In genomic region chr3:130172764-130173163, GRCm38 (mm10) we compare ENCODE assay signal across 12 mouse cellular contexts. TPM values are rescaled to one million over a fixed set of nuclear protein-coding genes. Genes with fewer than 3 reads are reported as not detected.
A peak's percentile ranks its signal among the peaks of the same experiment; 100 is the strongest.
DNase-seq lines count a peak whose midpoint lies in the region; ATAC-seq and TF ChIP-seq lines count a peak whose summit lies in the region.
"Had no signal": no experiment of that assay in that cellular context is flagged by ENCODE, and none has a peak within 500 bp of the region (broad histone marks: within the 10 kb centered on the region; RNA-seq: fewer than 3 reads in every experiment).

No protein-coding gene starts in this region.

- no peaks in the 10 kb centered on the region for H3K27me3 ChIP-seq in testis, adult 2 months (ENCODE audit: control insufficient read depth, insufficient read depth, low read length)
- no peaks in the 10 kb centered on the region for H3K27me3 ChIP-seq in heart, embryonic 14.5 days (ENCODE audit: control insufficient read depth, insufficient read depth, low read length)
- H3K27me3 ChIP-seq: liver, embryonic 12.5 days had no signal

- ATAC-seq in heart, embryonic 14.5 days (ENCODE audit: insufficient number of reproducible peaks, insufficient read depth, low FRiP score, low read depth): peak; percentile 56; the same call in 1 of the 2 replicates
- ATAC-seq: liver, embryonic 12.5 days had no signal

- no peak overlapping the region for H3K27ac ChIP-seq in testis, adult 2 months (ENCODE audit: control insufficient read depth, insufficient read depth, low read depth, low read length)
- peak overlapping the region; percentile 29 to 56; a peak in 2 of 4 replicates for H3K27ac ChIP-seq in heart, embryonic 14.5 days (replicated peaks in 1 of 2; ENCODE audit: control insufficient read depth in 1 of 2, insufficient read depth in 1 of 2, low read depth in 2 of 2, low read length in 2 of 2)
- H3K27ac ChIP-seq: liver, embryonic 12.5 days had no signal

- DNase-seq in testis, postnatal 10 days (ENCODE audit: low spot score): no peak
- DNase-seq in kidney, adult 8-10 months: peak; percentile 20 to 34
- DNase-seq in testis, postnatal 14 days (ENCODE audit: low spot score): peak; percentile 36
- no peak for DNase-seq in left cerebral cortex, adult 11 months (ENCODE audit: low spot score)
- no peak for DNase-seq in urinary bladder, postnatal 10 days (ENCODE audit: low spot score)
- DNase-seq in right cerebral cortex, postnatal 10 days (ENCODE audit: low spot score in 2 of 2): no peak
- DNase-seq: cerebellum, postnatal 25 days; layer of hippocampus, postnatal 36 days had no signal

- WGBS in heart, embryonic 14.5 days: 59% methylated on average over 17 of the region's 17 CpGs

- H3K4me2 ChIP-seq in heart, embryonic 14.5 days (ENCODE audit: low read length): peak overlapping the region; percentile 20
- H3K4me2 ChIP-seq: liver, embryonic 12.5 days had no signal

- H3K9me3 ChIP-seq in heart, embryonic 14.5 days (ENCODE audit: control insufficient read depth, low read length): no peaks in the 10 kb centered on the region
- H3K9me3 ChIP-seq: liver, embryonic 12.5 days had no signal

- no peak for TF ChIP-seq POLR2A in testis, adult 2 months (IDR thresholded peaks at IDR 0.05; ENCODE audit: control insufficient read depth, low read depth, low read length)

- peak overlapping the region; percentile 46 for H3K4me3 ChIP-seq in testis, adult 2 months (ENCODE audit: control insufficient read depth, low read depth, low read length)
- H3K4me3 ChIP-seq in heart, embryonic 14.5 days (ENCODE audit: control insufficient read depth in 1 of 2, insufficient read depth in 1 of 2, low read depth in 1 of 2, low read length in 2 of 2): no peak overlapping the region
- H3K4me3 ChIP-seq: erythroblast, embryonic 14.5 days; liver, embryonic 12.5 days had no signal

- no peak overlapping the region for H3K9ac ChIP-seq in heart, embryonic 14.5 days (ENCODE audit: low read length)
- H3K9ac ChIP-seq: liver, embryonic 12.5 days had no signal

- no peaks in the 10 kb centered on the region for H3K36me3 ChIP-seq in testis, adult 2 months (ENCODE audit: control insufficient read depth, insufficient read depth, low read length)
- H3K36me3 ChIP-seq in heart, embryonic 14.5 days (ENCODE audit: control insufficient read depth, insufficient read depth, low read length): no peaks in the 10 kb centered on the region
- H3K36me3 ChIP-seq: liver, embryonic 12.5 days had no signal

- TF ChIP-seq CTCF in testis, adult 2 months (IDR thresholded peaks at IDR 0.05; ENCODE audit: control insufficient read depth, insufficient read depth, insufficient replicate concordance, low read depth, low read length): no peak

- peaks cover 6% of the 10 kb centered on the region for H3K4me1 ChIP-seq in testis, adult 2 months (ENCODE audit: control insufficient read depth, insufficient read depth, low read length)
- peaks cover 0 to 3% of the 10 kb centered on the region in 2 experiments; a peak in 1 of 4 replicates for H3K4me1 ChIP-seq in heart, embryonic 14.5 days (ENCODE audit: control insufficient read depth in 2 of 2, insufficient read depth in 2 of 2, low read length in 2 of 2)
- H3K4me1 ChIP-seq: liver, embryonic 12.5 days had no signal

RNA-seq across cellular contexts. Expression of gene Col25a1, which starts 41.5 kb away (rescaled TPM):
- 1.5 and 1.9 TPM in 2 replicates for polyA plus RNA-seq in testis, adult 2 months (2012; rRNA removed)
- 2.0 and 2.3 TPM in 2 replicates for polyA plus RNA-seq in heart, embryonic 14.5 days (2014; fragmentation: Nextera tagmentation; extraction: Ambion mirVana)

Comparison
In these comparisons a context has a peak if more than half of its experiments do, and no peak if none do; other contexts are left out.
1. DNase-seq: peak in kidney, adult 8-10 months (2 of 2) and testis, postnatal 14 days (single experiment); none in testis, postnatal 10 days (single experiment), left cerebral cortex, adult 11 months (single experiment), urinary bladder, postnatal 10 days (single experiment) and right cerebral cortex, postnatal 10 days (0 of 2).